Mouse (Mus musculus) adrenal gland, postnatal 10 days (tissue): ENCODE measurements at regions not wholly inside any gene's neighbourhood (a gene's known extent, or its start where the extent isn't known, plus 50 kb on each side); places are given as distances from the start of the nearest gene placed in this dataset.

ENCODE experiments used
- DNase-seq: peaks from one replicate; pipeline ENCODE4 v3.0.0; 2021; ENCODE audit warnings: mixed read lengths

- no peak for DNase-seq
These were observed 212.0 kb downstream of the Kcnrg start for GRCm38 (mm10) chr14:61819251-61819650.

- DNase-seq, result no peak
These were observed 227.2 kb downstream of the Kcnrg start for GRCm38 (mm10) chr14:61834291-61834936.

- no peak for DNase-seq
These were observed 228.5 kb downstream of the Kcnrg start for GRCm38 (mm10) chr14:61835729-61836128.

- no peak for DNase-seq
These were observed 229.0 kb downstream of the Kcnrg start for GRCm38 (mm10) chr14:61836231-61836630.

GRCm38 (mm10) chr14:61836965-61837364, 229.7 kb downstream of the Kcnrg start:
- DNase-seq, result no peak

- no peak for DNase-seq
These were observed 230.6 kb downstream of the Kcnrg start for GRCm38 (mm10) chr14:61837851-61838250.

GRCm38 (mm10) chr14:61842476-61842875, 235.2 kb downstream of the Kcnrg start:
- DNase-seq, result no peak

- DNase-seq, result no peak
These were observed 239.2 kb downstream of the Kcnrg start for GRCm38 (mm10) chr14:61846441-61846840.

- DNase-seq, result peak; percentile 37
These were observed 243.0 kb downstream of the Kcnrg start for GRCm38 (mm10) chr14:61850244-61850643.

GRCm38 (mm10) chr14:61857616-61858015, 250.4 kb downstream of the Kcnrg start:
- peak; percentile 73 for DNase-seq

GRCm38 (mm10) chr14:61860688-61861087, 253.4 kb downstream of the Kcnrg start:
- no peak for DNase-seq

- no peak for DNase-seq
These were observed 254.2 kb downstream of the Kcnrg start for GRCm38 (mm10) chr14:61861357-61861958.

- no peak for DNase-seq
These were observed 255.7 kb downstream of the Kcnrg start for GRCm38 (mm10) chr14:61862931-61863330.

GRCm38 (mm10) chr14:61863475-61863874, 256.2 kb downstream of the Kcnrg start:
- DNase-seq, result no peak

GRCm38 (mm10) chr14:61866532-61867268, 259.4 kb downstream of the Kcnrg start:
- DNase-seq, result no peak

GRCm38 (mm10) chr14:61874206-61874605, 266.9 kb downstream of the Kcnrg start:
- DNase-seq, result peak; percentile 42

GRCm38 (mm10) chr14:61879416-61879815, 272.2 kb downstream of the Kcnrg start:
- DNase-seq, result no peak

- no peak for DNase-seq
These were observed 273.4 kb downstream of the Kcnrg start for GRCm38 (mm10) chr14:61880514-61881259.

GRCm38 (mm10) chr14:61885241-61886015, 278.2 kb downstream of the Kcnrg start:
- DNase-seq, result no peak

GRCm38 (mm10) chr14:61889626-61890025, 282.4 kb downstream of the Kcnrg start:
- peak; percentile 12 for DNase-seq

GRCm38 (mm10) chr14:61893786-61894185, 286.5 kb downstream of the Kcnrg start:
- DNase-seq, result no peak

GRCm38 (mm10) chr14:61896879-61897278, 289.6 kb downstream of the Kcnrg start:
- no peak for DNase-seq
